Mouse (Mus musculus) megakaryocyte, embryonic 14.5 days (primary cell): ENCODE results near the gene Isl1.

Experiments used
- FLI1 ChIP-seq: IDR thresholded peaks from 2 replicates; pipeline ENCODE4 v1.6.1; 2012; ENCODE audit warnings: low read length, inconsistent platforms, mixed read lengths
- GATA1 ChIP-seq: IDR thresholded peaks from 3 replicates; pipeline ENCODE4 v1.6.1; 2012; ENCODE audit warnings: mixed read lengths, low read length, inconsistent platforms, borderline replicate concordance

DNA sequence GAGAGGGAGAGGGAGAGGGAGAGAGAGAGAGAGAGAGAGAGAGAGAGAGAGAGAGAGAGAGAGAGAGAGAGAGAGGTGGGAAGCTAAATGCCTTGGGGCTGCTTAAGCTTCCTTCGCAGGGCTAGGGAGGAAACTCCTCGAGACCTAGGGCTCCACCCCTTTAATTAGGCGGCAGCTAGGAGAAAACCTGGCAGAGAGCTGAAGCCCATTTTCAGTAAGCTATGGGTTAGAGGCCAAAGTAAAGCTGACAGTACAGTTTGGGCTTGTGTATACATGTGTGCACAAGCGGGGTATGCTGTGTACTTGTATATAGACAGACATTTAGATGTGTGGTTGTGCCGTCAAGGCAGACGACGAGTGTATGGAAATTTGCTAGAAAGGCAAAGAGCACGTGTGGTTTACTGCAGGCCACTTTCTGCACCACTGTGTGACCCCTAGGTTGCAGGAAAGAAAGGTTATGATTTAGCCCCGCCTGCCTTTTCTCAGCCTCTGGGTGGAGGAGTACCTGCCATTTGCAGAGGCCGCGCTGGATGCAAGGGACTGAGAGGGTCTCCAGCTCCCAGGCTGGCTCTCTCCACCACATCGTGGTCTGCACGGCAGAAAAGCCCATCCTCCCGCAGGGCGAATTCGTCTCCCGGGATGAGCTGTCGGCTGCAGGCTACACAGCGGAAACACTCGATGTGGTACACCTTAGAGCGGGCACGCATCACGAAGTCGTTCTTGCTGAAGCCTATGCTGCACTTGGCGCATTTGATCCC lies 4.6 kb downstream of the Isl1 start:
- TF ChIP-seq GATA1: no peak
- no peak for TF ChIP-seq FLI1
